Mouse (Mus musculus) frontal cortex, adult 2 months (tissue): ENCODE results near the gene Galnt17. TPM values are rescaled to one million over a fixed set of nuclear protein-coding genes. Genes with fewer than 3 reads are reported as not detected.
A peak's percentile ranks its signal among the peaks of the same experiment; 100 is the strongest.

Experiments
- DNase-seq, 2 experiments: peaks; one replicate each; pipeline ENCODE4 v3.0.0; 2022; ENCODE audit warnings: low spot score in 1 of 2; ENCODE audit errors: extremely low spot score in 1 of 2
- polyA plus RNA-seq: library from polyadenylated mRNA; depleted of rRNA; stranded (reverse); fragments of >200 nt; gene quantifications from 2 replicates; pipeline ENCODE4 v1.2.3, GENCODE M21; 2012; rRNA removed

Galnt17 gene
- polyA plus RNA-seq: 10.0 and 12.4 TPM in 2 replicates

GRCm38 (mm10) chr5:131308397-131308796, at the start of gene Galnt17:
Galnt17 (minus strand) TSS chr5:131308497.
- DNase-seq: no peak

GRCm38 (mm10) chr5:131334536-131334935, 26.2 kb upstream of the Galnt17 start:
- peak in 1 of 2 experiments; percentile 31 for DNase-seq

- no peak for DNase-seq
These were observed 13.0 kb upstream of the Galnt17 start for GRCm38 (mm10) chr5:131321286-131321685.

GRCm38 (mm10) chr5:131319605-131320004, 11.3 kb upstream of the Galnt17 start:
- DNase-seq: no peak

- no peak for DNase-seq
These were observed 10.8 kb upstream of the Galnt17 start for GRCm38 (mm10) chr5:131319141-131319540.

- peak in 1 of 2 experiments; percentile 42 for DNase-seq
These were observed 6.7 kb upstream of the Galnt17 start for GRCm38 (mm10) chr5:131315016-131315415.

GRCm38 (mm10) chr5:131307656-131308151, 593 bp downstream of the Galnt17 start:
- DNase-seq: peak; percentile 46 to 83

- DNase-seq: peak in 1 of 2 experiments; percentile 47
These were observed 1.2 kb downstream of the Galnt17 start for GRCm38 (mm10) chr5:131306908-131307655.

- DNase-seq: peak in 1 of 2 experiments; percentile 10
These were observed 1.9 kb downstream of the Galnt17 start for GRCm38 (mm10) chr5:131306321-131306907.

- DNase-seq: no peak
These were observed 3.1 kb downstream of the Galnt17 start for GRCm38 (mm10) chr5:131305223-131305622.

- DNase-seq: peak in 1 of 2 experiments; percentile 23
These were observed 6.8 kb downstream of the Galnt17 start for GRCm38 (mm10) chr5:131301526-131301925.

- DNase-seq: peak in 1 of 2 experiments; percentile 69
These were observed 14.4 kb downstream of the Galnt17 start for GRCm38 (mm10) chr5:131293726-131294449.

GRCm38 (mm10) chr5:131287091-131287490, 21.2 kb downstream of the Galnt17 start:
- no peak for DNase-seq

- no peak for DNase-seq
These were observed 21.6 kb downstream of the Galnt17 start for GRCm38 (mm10) chr5:131286680-131287079.

- DNase-seq: no peak
These were observed 27.9 kb downstream of the Galnt17 start for GRCm38 (mm10) chr5:131280349-131280748.

GRCm38 (mm10) chr5:131279286-131279685, 29.0 kb downstream of the Galnt17 start:
- no peak for DNase-seq

GRCm38 (mm10) chr5:131277227-131277626, 31.1 kb downstream of the Galnt17 start:
- peak; percentile 50 to 70 for DNase-seq

- no peak for DNase-seq
These were observed 42.0 kb downstream of the Galnt17 start for GRCm38 (mm10) chr5:131266291-131266690.

GRCm38 (mm10) chr5:131264145-131264544, 44.2 kb downstream of the Galnt17 start:
- no peak for DNase-seq

- DNase-seq: no peak
These were observed 57.3 kb downstream of the Galnt17 start for GRCm38 (mm10) chr5:131250701-131251636.
